Mouse (Mus musculus) left cerebral cortex, postnatal 4 days (tissue): Measurements from ENCODE around the gene Atp1a2. TPM values are rescaled to one million over a fixed set of nuclear protein-coding genes. Genes with fewer than 3 reads are reported as not detected.

Experiments
- total RNA-seq, 2 experiments: library from RNA; stranded (reverse); gene quantifications; 2 replicates each; pipeline ENCODE4 v1.2.3; 2021

Atp1a2 gene
- total RNA-seq, 2 experiments from 2014 or later: 211 to 226 TPM

Other genes with a start within 250 kb of the Atp1a2 start
- gene Nhlh1, start 240.5 kb downstream of the Atp1a2 start, total RNA-seq: under 1 TPM; 0.32 to 0.44 TPM
- gene Copa, start 215.5 kb downstream of the Atp1a2 start, total RNA-seq: 100 to 1,000 TPM; 195 to 198 TPM
- 10 to 100 TPM; 80.0 to 85.3 TPM for gene Ncstn, start 215.3 kb downstream of the Atp1a2 start, total RNA-seq
- 10 to 100 TPM; 73.9 to 84.3 TPM for gene Pex19, start 171.3 kb downstream of the Atp1a2 start, total RNA-seq
- 10 to 100 TPM; 71.9 to 75.8 TPM for gene Dcaf8, start 150.0 kb downstream of the Atp1a2 start, total RNA-seq
- 100 to 1,000 TPM; 314 to 321 TPM for gene Pea15a, start 91.3 kb downstream of the Atp1a2 start, total RNA-seq
- under 1 TPM; 0.62 to 0.82 TPM for gene Casq1, start 78.2 kb downstream of the Atp1a2 start, total RNA-seq
- gene Atp1a4, start 39.6 kb downstream of the Atp1a2 start, total RNA-seq: under 1 TPM in 1 of 2 experiments, not detected in 1; 0.58 TPM
- 100 to 1,000 TPM; 157 to 165 TPM for gene Igsf8, start 36.4 kb downstream of the Atp1a2 start, total RNA-seq
- gene Kcnj9, start 31.3 kb upstream of the Atp1a2 start, total RNA-seq: 10 to 100 TPM; 23.5 to 27.4 TPM
- gene Kcnj10, start 43.1 kb upstream of the Atp1a2 start, total RNA-seq: 10 to 100 TPM; 20.4 to 21.3 TPM
- gene Pigm, start 78.5 kb upstream of the Atp1a2 start, total RNA-seq: 10 to 100 TPM; 11.1 TPM
- under 1 TPM in 1 of 2 experiments, not detected in 1; 0.26 TPM for gene Slamf9, start 177.3 kb upstream of the Atp1a2 start, total RNA-seq
- gene Igsf9, start 183.7 kb upstream of the Atp1a2 start, total RNA-seq: 10 to 100 TPM; 57.2 to 67.9 TPM
- gene Tagln2, start 202.0 kb upstream of the Atp1a2 start, total RNA-seq: 10 to 100 TPM; 22.8 to 29.5 TPM
- gene Cfap45, start 222.7 kb upstream of the Atp1a2 start, total RNA-seq: 1 to 10 TPM; 2.3 to 2.5 TPM